Mouse (Mus musculus) heart, postnatal 0 days (tissue): ENCODE data around the gene Efna2.

Source experiments
- CTCF ChIP-seq: IDR thresholded peaks from 2 replicates; pipeline ENCODE4 v1.5.1; 2016; ENCODE audit warnings: antibody characterized with exemption, control low read depth, low read depth
- EP300 ChIP-seq: IDR thresholded peaks from 2 replicates; pipeline ENCODE4 v1.6.1; 2016; ENCODE audit warnings: antibody characterized with exemption, low read depth

GRCm38 (mm10) chr10:80208841-80209371 is 29.6 kb downstream of the Efna2 start:
- no peak for TF ChIP-seq CTCF
- TF ChIP-seq EP300, result no peak
